Mouse (Mus musculus) lung, adult 2 months (tissue): Measurements from ENCODE around the gene Scd2.

Experiments
- CTCF ChIP-seq: fragments of 200-500 bp; IDR thresholded peaks from 2 replicates; pipeline ENCODE4 v1.5.1; 2011; ENCODE audit warnings: mild to moderate bottlenecking, low read length, control low read depth; ENCODE audit not compliant: insufficient read depth
- POLR2A ChIP-seq: fragments of 200-500 bp; IDR thresholded peaks from 2 replicates; pipeline ENCODE4 v1.6.1; 2011; ENCODE audit warnings: low read depth, mild to moderate bottlenecking, control low read depth, low read length, borderline replicate concordance; ENCODE audit errors: extremely low read depth

DNA sequence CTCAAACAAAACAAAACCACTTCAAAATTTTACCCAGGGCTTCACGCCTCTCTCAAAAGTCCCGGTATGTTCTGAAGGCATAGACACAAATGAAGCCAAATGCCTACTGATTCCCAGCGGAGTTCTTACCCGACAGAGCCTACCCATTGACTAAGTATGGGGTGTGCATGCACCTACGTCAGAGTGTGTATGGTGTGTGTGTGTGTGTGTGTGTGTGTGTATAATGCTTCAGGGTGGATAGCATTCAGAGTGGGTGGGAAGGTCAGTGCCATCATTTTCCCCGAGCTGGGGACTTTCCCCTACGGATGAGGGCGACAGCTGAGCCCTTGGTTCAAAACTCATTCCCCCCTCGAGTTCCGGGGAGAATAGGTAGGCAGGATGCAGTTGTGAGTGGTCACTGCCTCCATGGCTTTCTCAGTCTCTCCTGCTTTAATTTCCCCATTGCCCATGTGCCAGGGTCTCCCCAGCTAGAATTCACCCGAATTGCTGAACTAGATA lies 44.6 kb upstream of the Scd2 start:
- TF ChIP-seq CTCF (no peak), POLR2A (no peak)
